Mouse (Mus musculus) left cerebral cortex, adult 6 months (tissue): ENCODE data around the gene Eid3. TPM values are rescaled to one million over a fixed set of nuclear protein-coding genes. Genes with fewer than 3 reads are reported as not detected.

Source experiments
- long read RNA-seq, 2 experiments: library from polyadenylated mRNA; unstranded; transcript quantifications; one replicate each; pipeline ENCODE4 v2.0.0; 2019 to 2020
- polyA plus RNA-seq: library from polyadenylated mRNA; unstranded; fragments of <200 nt; fragmentation: Nextera tagmentation; gene quantifications from 2 replicates; pipeline ENCODE4 v1.2.3, GENCODE M21; 2021

Gene Eid3
- polyA plus RNA-seq, result 0.14 TPM in 1 of 2 replicates, not detected in the other
- long read RNA-seq, experiment 1, result 0 reads
- long read RNA-seq, experiment 2, result 0 reads

GRCm38 (mm10) chr10:82866356-82866755 is at the start of gene Eid3:
Gene Eid3, plus strand, starts transcription at chr10:82866626.

GRCm38 (mm10) chr10:82833926-82834325 is 32.5 kb upstream of the Eid3 start, which contains the start of gene Txnrd1:
Gene Txnrd1, plus strand, starts transcription at chr10:82833951.

Other genes with a start within 250 kb of the Eid3 start
- 48.7 and 51.3 TPM in 2 replicates for gene 1190007I07Rik, start 243.4 kb upstream of the Eid3 start, polyA plus RNA-seq
- gene Tdg, start 236.8 kb upstream of the Eid3 start, polyA plus RNA-seq, result 23.9 and 29.4 TPM in 2 replicates
- 11.9 and 16.2 TPM in 2 replicates for gene Glt8d2, start 176.0 kb upstream of the Eid3 start, polyA plus RNA-seq
- 14.7 and 17.3 TPM in 2 replicates for gene Hcfc2, start 170.5 kb upstream of the Eid3 start, polyA plus RNA-seq
- 19.8 and 23.2 TPM in 2 replicates for gene Nfyb, start 102.5 kb upstream of the Eid3 start, polyA plus RNA-seq
- gene Txnrd1, start 32.7 kb upstream of the Eid3 start, polyA plus RNA-seq, result 13.1 and 26.3 TPM in 2 replicates
- gene Chst11, start 118.9 kb downstream of the Eid3 start, polyA plus RNA-seq, result 3.4 and 3.8 TPM in 2 replicates